Mouse (Mus musculus): ENCODE measurements around the gene Xaf1. TPM values are rescaled to one million over a fixed set of nuclear protein-coding genes. Genes with fewer than 3 reads are reported as not detected.
"Not testable (repeated sequence)": the region's sequence is repeated elsewhere in the genome, so short reads cannot be mapped to it uniquely, and the experiment has no call there.

The Xaf1 gene
- total RNA-seq, 2 experiments from 2014 or later, result 16.7 to 19.0 TPM

DNA sequence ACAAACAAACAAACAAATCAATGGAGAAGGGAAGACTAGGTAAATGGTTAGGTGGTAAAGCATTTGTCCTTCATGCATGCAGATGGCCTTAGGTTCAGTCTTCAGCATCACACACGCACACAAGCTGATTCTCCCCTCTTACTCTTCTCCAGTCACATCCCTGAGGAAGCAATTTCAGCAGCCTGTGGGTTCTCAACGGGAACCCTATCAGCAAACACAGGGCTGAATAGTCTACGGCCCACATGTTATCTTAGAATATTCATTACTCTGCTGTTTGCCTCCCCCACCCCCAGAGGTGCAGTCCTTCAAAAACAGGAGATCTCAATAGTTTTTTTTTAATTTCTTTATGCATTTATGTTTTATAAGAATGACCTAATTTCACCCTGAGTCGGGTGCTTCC lies 9.1 kb downstream of the Xaf1 start:
- no peak for DNase-seq (ENCODE audit: low spot score in 2 of 2)

- DNase-seq (ENCODE audit: low spot score in 2 of 2), result no peak
Measured at GRCm38 (mm10) chr11:72311355-72312001, 10.0 kb downstream of the Xaf1 start.

DNA sequence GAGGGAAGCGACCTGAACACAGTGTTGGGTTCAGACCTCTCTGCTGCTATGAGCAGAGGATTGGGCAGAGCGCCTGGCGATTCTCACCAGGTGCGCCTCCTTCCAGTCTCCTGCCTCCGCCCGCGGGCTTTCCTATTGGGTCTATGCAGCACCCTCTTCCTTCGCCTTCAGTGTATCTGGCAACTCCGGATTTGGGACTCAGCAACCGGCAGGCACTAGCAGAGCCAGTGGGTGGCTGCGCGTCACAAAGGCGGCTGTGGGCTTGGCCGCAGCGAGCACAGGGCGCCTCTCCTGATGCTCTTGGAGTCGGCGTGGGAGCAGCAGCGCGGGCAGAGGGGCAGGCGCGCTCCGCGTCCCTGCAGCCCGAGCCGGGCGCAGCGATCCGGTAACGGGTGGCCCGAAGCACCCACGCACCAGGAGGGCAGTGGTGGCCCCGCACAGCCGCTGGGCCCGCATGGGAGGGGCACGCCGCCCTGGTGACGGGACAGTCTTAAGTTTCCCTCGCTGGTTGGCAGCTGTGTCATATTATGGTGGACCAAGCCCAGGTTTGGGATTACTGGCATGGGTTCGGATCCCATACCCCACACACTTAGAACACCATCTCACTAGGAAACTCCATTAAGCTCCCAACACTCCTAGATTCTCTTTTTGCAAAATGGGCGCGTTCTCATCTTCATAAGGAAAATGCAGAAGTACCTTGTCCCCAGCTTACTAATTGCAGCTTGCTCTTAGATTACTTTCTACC lies 12.9 kb downstream of the Xaf1 start, which contains the start of gene Fbxo39:
Fbxo39 (plus strand) TSS at position 294 of the 745 bp plus-strand sequence.
- DNase-seq (ENCODE audit: low spot score in 2 of 2), result no peak

GRCm38 (mm10) chr11:72318026-72318425 lies 16.6 kb downstream of the Xaf1 start:
- no peak for DNase-seq (ENCODE audit: low spot score in 2 of 2)

- DNase-seq (ENCODE audit: low spot score in 2 of 2), result no peak
Measured at GRCm38 (mm10) chr11:72324431-72324830, 23.0 kb downstream of the Xaf1 start.

DNA sequence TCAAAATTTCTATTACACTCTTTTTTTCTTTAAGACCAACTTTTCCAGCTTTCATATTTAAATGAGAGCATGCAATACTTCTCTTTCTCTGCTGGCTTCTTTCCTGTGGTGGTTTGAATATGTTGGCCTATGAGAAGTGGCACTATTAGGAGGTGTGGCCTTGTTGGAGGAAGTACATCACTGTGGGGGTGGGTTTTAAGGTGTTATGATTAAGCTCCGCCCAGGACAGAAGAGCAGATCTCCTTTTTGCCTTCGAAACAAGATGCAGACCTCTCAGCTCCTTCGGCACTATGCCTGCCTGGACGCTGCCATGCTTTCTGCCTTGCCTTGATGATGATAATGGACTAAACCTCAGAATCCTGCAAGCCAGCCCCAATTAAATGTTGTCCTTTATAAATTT lies 24.3 kb downstream of the Xaf1 start:
- DNase-seq (ENCODE audit: low spot score in 2 of 2), result no peak

- DNase-seq (ENCODE audit: low spot score in 2 of 2), result no peak
Measured at GRCm38 (mm10) chr11:72332951-72333667, 31.7 kb downstream of the Xaf1 start.

DNA sequence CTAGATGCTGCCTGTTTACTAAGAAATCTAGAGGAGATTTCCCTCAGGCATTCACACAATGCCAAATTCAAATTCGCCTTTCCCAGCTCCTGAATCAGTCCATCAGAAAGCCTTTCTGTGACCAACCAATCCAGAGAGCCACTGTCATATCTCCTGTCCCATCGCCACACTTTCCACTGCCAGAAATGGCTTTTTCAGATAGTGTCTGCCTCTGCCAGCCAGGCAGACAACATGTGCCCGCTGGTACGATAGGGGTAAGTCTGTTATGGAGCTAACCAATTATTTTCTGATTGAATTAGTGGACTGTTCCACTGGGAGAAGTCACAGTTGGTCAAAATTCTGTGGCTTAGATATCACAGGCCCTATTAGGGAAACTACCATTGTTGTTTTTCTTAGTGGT lies 33.2 kb downstream of the Xaf1 start:
- no peak for DNase-seq (ENCODE audit: low spot score in 2 of 2)

- DNase-seq (ENCODE audit: low spot score in 2 of 2), result no peak
Measured at GRCm38 (mm10) chr11:72336726-72337125, 35.3 kb downstream of the Xaf1 start.

DNA sequence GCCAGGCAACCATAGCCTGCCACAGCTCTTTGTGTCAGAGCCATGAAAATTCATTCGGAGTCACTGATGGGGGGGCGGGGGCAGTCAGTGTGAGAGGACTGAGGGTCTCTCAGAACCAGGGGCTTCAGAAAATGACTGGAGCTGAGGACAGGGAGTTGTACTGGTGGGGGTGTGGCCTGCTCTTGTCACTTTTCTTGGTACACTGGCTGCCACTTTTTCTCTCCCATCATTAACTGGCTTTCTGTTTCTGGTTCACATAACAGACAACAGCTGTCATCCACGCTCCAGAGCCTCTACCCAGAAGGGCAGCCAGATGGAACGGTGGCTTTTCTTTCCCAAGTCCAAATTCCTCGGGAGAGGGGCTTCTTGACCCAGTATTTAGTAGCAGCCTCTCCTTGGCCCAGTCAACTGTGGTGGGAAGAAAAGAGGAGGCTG lies 37.0 kb downstream of the Xaf1 start:
- no peak for DNase-seq (ENCODE audit: low spot score in 2 of 2)

- no peak for DNase-seq (ENCODE audit: low spot score in 2 of 2)
Measured at GRCm38 (mm10) chr11:72339716-72340115, 38.3 kb downstream of the Xaf1 start.

GRCm38 (mm10) chr11:72342549-72343237 lies 41.3 kb downstream of the Xaf1 start:
- DNase-seq (ENCODE audit: low spot score in 2 of 2), result peak; percentile 30 to 34

GRCm38 (mm10) chr11:72343238-72343625 lies 41.8 kb downstream of the Xaf1 start:
- not testable (repeated sequence) for DNase-seq (ENCODE audit: low spot score in 2 of 2)

- peak; percentile 34 to 52 for DNase-seq (ENCODE audit: low spot score in 2 of 2)
Measured at GRCm38 (mm10) chr11:72343904-72344303, 42.5 kb downstream of the Xaf1 start.

DNA sequence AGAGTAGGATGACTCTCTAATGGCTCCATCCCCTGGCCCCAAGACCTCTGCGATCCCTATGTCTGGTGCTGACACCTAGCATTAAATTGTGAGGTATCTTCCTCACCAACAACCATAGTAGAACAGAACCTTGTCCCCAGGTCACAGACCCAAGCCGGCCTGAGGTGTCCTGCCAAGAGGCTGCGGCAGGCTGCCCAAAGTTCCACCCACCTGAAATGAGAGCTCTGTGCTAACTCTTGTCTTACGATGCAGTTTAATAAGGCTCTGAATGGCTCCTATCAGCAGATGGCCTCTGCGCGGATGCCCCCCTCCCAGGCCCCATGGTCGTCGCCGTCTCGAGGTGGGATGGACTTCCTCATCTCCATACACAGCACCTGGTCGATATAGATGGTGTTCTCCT lies 43.1 kb downstream of the Xaf1 start:
- no peak for DNase-seq (ENCODE audit: low spot score in 2 of 2)

DNA sequence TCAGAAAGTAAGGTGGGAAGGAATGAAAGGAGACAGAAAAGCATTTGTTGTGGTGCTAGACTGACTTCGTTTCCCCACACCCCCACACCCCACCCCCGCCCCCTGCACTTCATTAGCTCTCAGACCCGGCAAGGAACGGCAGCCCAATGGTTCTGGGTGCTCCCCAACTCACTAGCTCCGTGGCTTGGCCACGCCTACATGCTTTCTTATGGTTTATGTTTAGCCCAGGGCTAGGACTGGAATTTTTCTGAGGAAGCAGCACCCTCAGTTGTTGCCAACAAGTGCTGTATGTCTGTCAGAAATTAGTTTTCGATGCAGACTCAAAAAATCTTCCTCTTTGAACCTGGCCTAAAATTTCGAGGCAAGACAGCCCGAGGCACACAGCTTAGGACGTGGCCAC lies 47.1 kb downstream of the Xaf1 start:
- DNase-seq (ENCODE audit: low spot score in 2 of 2), result no peak

GRCm38 (mm10) chr11:72349016-72349415 lies 47.6 kb downstream of the Xaf1 start:
- DNase-seq (ENCODE audit: low spot score in 2 of 2), result no peak

GRCm38 (mm10) chr11:72349652-72350051 lies 48.2 kb downstream of the Xaf1 start:
- DNase-seq (ENCODE audit: low spot score in 2 of 2), result no peak

DNA sequence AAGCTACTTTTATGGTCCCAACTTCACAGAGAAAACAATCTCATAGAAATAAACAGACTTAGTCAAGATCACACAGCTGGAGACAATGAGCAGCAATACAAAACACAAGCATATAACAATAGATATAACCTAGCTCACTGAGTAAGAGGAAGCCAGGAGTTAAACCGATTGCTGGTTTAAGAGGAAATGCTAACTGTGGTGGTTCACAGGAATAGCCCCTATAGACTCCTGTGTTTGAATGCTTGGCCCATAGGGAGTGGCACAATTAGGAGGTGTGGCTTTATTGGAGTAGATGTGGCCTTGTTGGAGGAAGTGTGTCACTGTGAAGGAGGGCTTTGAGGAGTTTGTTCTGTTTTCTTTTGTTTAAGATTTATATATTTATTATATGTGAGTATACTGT lies 50.8 kb downstream of the Xaf1 start:
- no peak for DNase-seq (ENCODE audit: low spot score in 2 of 2)

GRCm38 (mm10) chr11:72353186-72353585 lies 51.8 kb downstream of the Xaf1 start:
- no peak for DNase-seq (ENCODE audit: low spot score in 2 of 2)

GRCm38 (mm10) chr11:72354971-72355728 lies 53.7 kb downstream of the Xaf1 start:
- DNase-seq (ENCODE audit: low spot score in 2 of 2), result peak; percentile 75 to 83

Data from adrenal gland, adult 18-20 months (tissue).